Mouse (Mus musculus): Measurements from ENCODE around the gene Snx18.

GRCm38 (mm10) chr13:113634732-113635481 is 16.5 kb upstream of the Snx18 start:
- TF ChIP-seq POLR2A (IDR thresholded peaks at IDR 0.05; ENCODE audit: borderline replicate concordance, extremely low read depth, insufficient read depth, insufficient read length, poor library complexity, severe bottlenecking) (no peak), CTCF (IDR thresholded peaks at IDR 0.05; ENCODE audit: borderline replicate concordance, extremely low read depth, insufficient read depth, insufficient read length) (no peak)
